Mouse (Mus musculus) ES-Bruce4 (cell line): ENCODE measurements at regions not wholly inside any gene's neighbourhood (a gene's known extent, or its start where the extent isn't known, plus 50 kb on each side); places are given as distances from the start of the nearest gene placed in this dataset.

Experiments
- CTCF ChIP-seq: IDR thresholded peaks from one replicate; pipeline ENCODE4 v1.8.1; 2011; ENCODE audit warnings: low read depth, low read length
- EP300 ChIP-seq: IDR thresholded peaks from 2 replicates; pipeline ENCODE4 v1.6.1; 2011; ENCODE audit warnings: low read depth, low read length; ENCODE audit not compliant: insufficient read depth
- POLR2A ChIP-seq: IDR thresholded peaks from one replicate; pipeline ENCODE4 v1.8.1; 2011; ENCODE audit warnings: low read length; ENCODE audit not compliant: insufficient read depth

- TF ChIP-seq CTCF (no peak), POLR2A (no peak), EP300 (no peak)
Measured at GRCm38 (mm10) chr8:23516469-23516868, 1105.3 kb downstream of the Mrps31 start.
